9 mouse cellular contexts compared by ENCODE assay signal in genomic region chr1:195016811-195017501, GRCm38 (mm10).
DNase-seq lines count a peak whose midpoint lies in the region; ATAC-seq and TF ChIP-seq lines count a peak whose summit lies in the region.
"Had no signal": no experiment of that assay in that cellular context is flagged by ENCODE, and none has a peak within 500 bp of the region (broad histone marks: within the 10 kb centered on the region; RNA-seq: fewer than 3 reads in every experiment).

No protein-coding gene starts in this region.

- peak; percentile 69 for TF ChIP-seq CTCF in layer of hippocampus, adult 2 months (conservative IDR thresholded peaks at IDR 0.05)

- no peak overlapping the region for H3K9ac ChIP-seq in midbrain, embryonic 12.5 days (replicated peaks)
- H3K9ac ChIP-seq in stomach, embryonic 16.5 days (ENCODE audit: low read length), result no peak overlapping the region
- H3K9ac ChIP-seq: liver, embryonic 13.5 days had no signal

- WGBS in midbrain, embryonic 12.5 days, result 66% methylated on average over 11 of the region's 11 CpGs
- WGBS in stomach, embryonic 16.5 days, result 58% methylated on average over 11 of the region's 11 CpGs

- ATAC-seq in midbrain, embryonic 12.5 days (ENCODE audit: low FRiP score, low read depth), result peak; percentile 56
- ATAC-seq in stomach, embryonic 16.5 days (ENCODE audit: insufficient read depth, low FRiP score), result peak; percentile 74
- no peak for ATAC-seq in megakaryocyte progenitor cell, adult 5-6 weeks (replicated peaks; ENCODE audit: poor library complexity)

- H3K4me1 ChIP-seq in midbrain, embryonic 12.5 days, result 0 out of 2 replicates have a peak, but pooled peaks cover 3% of the 10 kb centered on the region
- H3K4me1 ChIP-seq in stomach, embryonic 16.5 days (ENCODE audit: control insufficient read depth, insufficient read depth, low read length), result peaks cover 3% of the 10 kb centered on the region; the same call in 1 of the 2 replicates
- H3K4me1 ChIP-seq: liver, embryonic 13.5 days had no signal

- H3K36me3 ChIP-seq in midbrain, embryonic 12.5 days, result no peaks in the 10 kb centered on the region
- no peaks in the 10 kb centered on the region for H3K36me3 ChIP-seq in stomach, embryonic 16.5 days (ENCODE audit: control insufficient read depth, insufficient read depth, low read length)
- H3K36me3 ChIP-seq: liver, embryonic 13.5 days had no signal

- H3K9me3 ChIP-seq in midbrain, embryonic 12.5 days, result no peaks in the 10 kb centered on the region
- H3K9me3 ChIP-seq in stomach, embryonic 16.5 days (replicated peaks; ENCODE audit: control insufficient read depth, low read length), result no peaks in the 10 kb centered on the region
- H3K9me3 ChIP-seq: liver, embryonic 13.5 days had no signal

- no peaks in the 10 kb centered on the region for H3K27me3 ChIP-seq in midbrain, embryonic 12.5 days
- no peaks in the 10 kb centered on the region for H3K27me3 ChIP-seq in stomach, embryonic 16.5 days (ENCODE audit: control insufficient read depth, insufficient read depth, low read length)
- H3K27me3 ChIP-seq: liver, embryonic 13.5 days had no signal

- H3K27ac ChIP-seq in layer of hippocampus, adult 2 months, result peak overlapping the region; percentile 97
- H3K27ac ChIP-seq in midbrain, embryonic 12.5 days (replicated peaks), result no peak overlapping the region
- no peak overlapping the region for H3K27ac ChIP-seq in stomach, embryonic 16.5 days (ENCODE audit: low read length)
- H3K27ac ChIP-seq: liver, embryonic 13.5 days had no signal

- H3K4me2 ChIP-seq in midbrain, embryonic 12.5 days (replicated peaks), result no peak overlapping the region; the same call in 1 of the 2 replicates
- H3K4me2 ChIP-seq in stomach, embryonic 16.5 days (ENCODE audit: low read depth, low read length), result peak overlapping the region; percentile 36
- H3K4me2 ChIP-seq: liver, embryonic 13.5 days had no signal

- peak; percentile 55 to 68 for DNase-seq in urinary bladder, adult 18-20 months (ENCODE audit: low spot score in 2 of 2)
- DNase-seq in urinary bladder, postnatal 4 days (ENCODE audit: low spot score in 2 of 2), result no peak
- peak; percentile 66 for DNase-seq in fibroblast of lung, adult 2 months (ENCODE audit: low read depth)
- peak; percentile 48 for DNase-seq in heart, postnatal 25 days (ENCODE audit: low spot score)
- DNase-seq in layer of hippocampus, adult 2 months (ENCODE audit: low spot score in 2 of 2), result peak; percentile 63 to 72
- DNase-seq: liver, embryonic 13.5 days had no signal

- peak overlapping the region; percentile 75 for H3K4me3 ChIP-seq in layer of hippocampus, adult 2 months
- no peak overlapping the region for H3K4me3 ChIP-seq in midbrain, embryonic 12.5 days
- peak overlapping the region; percentile 24 for H3K4me3 ChIP-seq in stomach, embryonic 16.5 days (replicated peaks; ENCODE audit: low read length)
- H3K4me3 ChIP-seq: liver, embryonic 13.5 days had no signal

- intact Hi-C loops in heart, postnatal 25 days (cut with DNase I), result no loop called here

Comparison
In these comparisons a context has a peak if more than half of its experiments do, and no peak if none do; other contexts are left out.
1. DNase-seq: peak in urinary bladder, adult 18-20 months (2 of 2), fibroblast of lung, adult 2 months (single experiment), heart, postnatal 25 days (single experiment) and layer of hippocampus, adult 2 months (2 of 2); none in urinary bladder, postnatal 4 days (0 of 2).